Mouse (Mus musculus) limb, embryonic 14.5 days (tissue): Measurements from ENCODE around the gene Parl. TPM values are rescaled to one million over a fixed set of nuclear protein-coding genes. Genes with fewer than 3 reads are reported as not detected.
A peak's percentile ranks its signal among the peaks of the same experiment; 100 is the strongest.

ENCODE experiments used
- ATAC-seq: fragments of 200-750 bp; cut with Nextera tagmentation; 2 replicates; pipeline ENCODE4 v1.8.0; 2017; ENCODE audit warnings: low read depth, moderate number of reproducible peaks, moderate TSS enrichment; ENCODE audit not compliant: low FRiP score
- DNase-seq: peaks from one replicate; pipeline ENCODE4 v3.0.0-alpha.2; 2015; ENCODE audit warnings: low spot score
- H3K27ac ChIP-seq: fragments of 300-500 bp; sonication (generic); replicated peaks from 2 replicates; pipeline ENCODE4 v1.5.1; 2014; ENCODE audit warnings: low read depth, mild to moderate bottlenecking, low read length, moderate library complexity, mixed read lengths
- H3K27me3 ChIP-seq: fragments of 300-500 bp; sonication (generic); 2 replicates; pipeline ENCODE4 v1.6.1; 2014; ENCODE audit warnings: low read length, mixed read lengths; ENCODE audit not compliant: control insufficient read depth, insufficient read depth
- H3K36me3 ChIP-seq: fragments of 300-500 bp; sonication (generic); 2 replicates; pipeline ENCODE4 v1.6.1; 2014; ENCODE audit warnings: mild to moderate bottlenecking, low read length, moderate library complexity, mixed read lengths; ENCODE audit not compliant: control insufficient read depth, insufficient read depth
- H3K4me1 ChIP-seq: fragments of 300-500 bp; sonication (generic); 2 replicates; pipeline ENCODE4 v1.6.1; 2014; ENCODE audit warnings: antibody characterized with exemption, low read length, mixed read lengths; ENCODE audit not compliant: control insufficient read depth, insufficient read depth
- H3K4me2 ChIP-seq: fragments of 300-500 bp; sonication (generic); replicated peaks from 2 replicates; pipeline ENCODE4 v1.6.1; 2014; ENCODE audit warnings: low read depth, mild to moderate bottlenecking, low read length, moderate library complexity; ENCODE audit not compliant: severe bottlenecking
- H3K4me3 ChIP-seq: fragments of 300-500 bp; sonication (generic); replicated peaks from 2 replicates; pipeline ENCODE4 v1.5.1; 2014; ENCODE audit warnings: low read length
- H3K9ac ChIP-seq: fragments of 300-500 bp; sonication (generic); 2 replicates; pipeline ENCODE4 v1.6.1; 2014; ENCODE audit warnings: mild to moderate bottlenecking, low read depth, low read length, moderate library complexity; ENCODE audit not compliant: severe bottlenecking
- H3K9me3 ChIP-seq: fragments of 300-500 bp; sonication (generic); 2 replicates; pipeline ENCODE4 v1.6.1; 2016; ENCODE audit warnings: low read length; ENCODE audit not compliant: control insufficient read depth
- POLR2A ChIP-seq: fragments of 200-500 bp; IDR thresholded peaks from 2 replicates; pipeline ENCODE4 v1.8.0; 2012; ENCODE audit warnings: inconsistent platforms, mild to moderate bottlenecking, moderate library complexity, borderline replicate concordance; ENCODE audit not compliant: insufficient read depth, insufficient read length; ENCODE audit errors: extremely low read depth
- WGBS: fragments of 180-500 bp; shearing (Covaris S2); extraction: QIAGEN DNeasy Blood & Tissue Kit; methylation state at CpG from one replicate; pipeline ENCODE4 v1.1.7; 2014; 5-methylcytosine and 5-hydroxymethylcytosine counted together
- polyA plus RNA-seq, 2 experiments: library from polyadenylated mRNA; depleted of rRNA in 1 of 2; stranded (reverse) in 1 of 2; unstranded in 1 of 2; fragments of >200 nt; fragmentation: Nextera tagmentation in 1 of 2; extraction: Ambion mirVana in 1 of 2; gene quantifications; 2 replicates each; pipeline versions ENCODE4 v1.2.1 to v1.2.3; 2012 to 2014

The Parl gene
- polyA plus RNA-seq, 2 experiments = 69.0 to 89.8 TPM

DNA sequence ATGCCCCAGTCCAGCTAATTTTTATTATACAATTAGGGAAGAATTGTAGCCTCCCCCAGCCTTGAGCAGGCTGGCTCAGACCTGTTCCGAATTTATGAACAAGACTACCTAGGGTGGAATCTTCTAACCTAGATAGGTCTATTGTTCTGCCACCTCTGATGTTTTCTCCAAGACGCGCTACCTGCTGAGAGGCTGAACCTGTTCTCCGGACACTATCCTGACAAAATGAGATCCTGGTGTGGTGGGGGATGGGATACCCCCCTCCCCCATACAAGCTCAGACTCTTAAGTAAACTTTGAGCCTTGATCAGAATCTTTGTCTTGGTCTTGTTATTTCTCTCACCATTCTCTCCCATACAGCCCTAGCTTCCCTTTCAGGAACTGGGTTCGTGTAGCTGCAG, 44.3 kb downstream of the Parl start:
- no peak for DNase-seq
- no peaks in the 10 kb centered on the region for H3K9me3 ChIP-seq
- no peak overlapping the region for H3K4me3 ChIP-seq
- no peaks in the 10 kb centered on the region for H3K27me3 ChIP-seq
- no peak overlapping the region for H3K9ac ChIP-seq
- WGBS = 76% methylated on average over 5 of the region's 5 CpGs
- no peaks in the 10 kb centered on the region for H3K36me3 ChIP-seq
- H3K4me1 ChIP-seq = no peaks in the 10 kb centered on the region
- no peak overlapping the region for H3K27ac ChIP-seq
- no peak for TF ChIP-seq POLR2A
- ATAC-seq = no peak
- H3K4me2 ChIP-seq = no peak overlapping the region

DNA sequence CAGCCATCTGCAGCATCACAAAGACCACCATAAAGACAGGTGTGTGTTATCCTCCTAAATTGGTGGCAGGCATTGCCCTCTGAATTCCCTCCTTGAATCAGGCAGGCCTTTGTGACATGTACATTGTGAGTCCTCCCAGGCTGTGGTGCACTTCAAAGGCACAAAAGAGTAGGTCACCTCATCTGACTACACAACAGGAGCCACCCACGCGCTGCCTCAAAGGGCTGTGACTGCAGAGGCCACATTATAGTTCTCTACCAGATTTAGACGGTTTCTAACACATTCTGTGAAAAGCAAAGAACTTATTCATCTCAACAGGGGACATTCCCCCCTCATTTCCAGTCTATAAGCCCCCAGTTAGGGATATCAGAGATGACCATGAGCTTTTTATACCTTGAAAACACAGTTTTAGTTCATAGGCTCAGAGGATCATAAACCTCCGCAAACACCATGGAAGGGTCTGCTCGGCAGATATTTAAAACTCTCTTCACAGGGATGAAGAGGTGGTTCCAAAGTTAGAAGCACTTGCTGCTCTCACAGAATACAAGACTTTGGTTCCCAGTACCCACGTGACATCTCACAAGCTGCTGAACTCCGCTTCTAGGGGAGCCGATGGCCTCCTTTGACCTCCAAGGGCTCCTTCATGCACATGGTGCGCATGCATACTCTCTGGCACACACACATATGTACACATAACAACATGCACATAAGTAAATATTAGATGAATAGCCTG, 53.6 kb downstream of the Parl start:
- H3K27ac ChIP-seq = no peak overlapping the region
- H3K27me3 ChIP-seq = no peaks in the 10 kb centered on the region
- H3K9me3 ChIP-seq = no peaks in the 10 kb centered on the region
- no peak overlapping the region for H3K9ac ChIP-seq
- WGBS = 87% methylated on average over 9 of the region's 9 CpGs
- H3K4me3 ChIP-seq = no peak overlapping the region
- ATAC-seq (no peak), DNase-seq (no peak)
- TF ChIP-seq POLR2A = no peak
- H3K4me2 ChIP-seq = no peak overlapping the region
- H3K36me3 ChIP-seq = no peaks in the 10 kb centered on the region
- H3K4me1 ChIP-seq = no peaks in the 10 kb centered on the region

DNA sequence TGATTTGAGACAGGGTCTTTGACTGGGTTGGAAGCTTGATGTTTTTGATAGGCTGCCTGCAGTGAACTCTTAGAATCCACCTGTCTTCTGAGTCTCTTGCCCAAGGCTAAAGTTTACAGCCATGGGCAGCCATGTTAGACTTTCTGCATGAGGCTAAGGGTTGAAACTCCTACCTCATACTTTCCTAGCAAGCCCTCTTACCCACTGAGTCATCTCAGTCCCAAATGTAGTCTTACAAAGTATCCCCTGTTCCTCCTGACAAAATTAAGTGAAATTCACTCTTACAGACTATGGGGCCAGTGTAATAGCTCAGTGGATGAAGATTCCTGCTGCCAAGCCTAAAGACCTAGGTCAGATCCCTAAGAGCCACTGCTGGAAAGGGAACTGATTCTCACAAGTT, 55.1 kb downstream of the Parl start:
- TF ChIP-seq POLR2A = no peak

DNA sequence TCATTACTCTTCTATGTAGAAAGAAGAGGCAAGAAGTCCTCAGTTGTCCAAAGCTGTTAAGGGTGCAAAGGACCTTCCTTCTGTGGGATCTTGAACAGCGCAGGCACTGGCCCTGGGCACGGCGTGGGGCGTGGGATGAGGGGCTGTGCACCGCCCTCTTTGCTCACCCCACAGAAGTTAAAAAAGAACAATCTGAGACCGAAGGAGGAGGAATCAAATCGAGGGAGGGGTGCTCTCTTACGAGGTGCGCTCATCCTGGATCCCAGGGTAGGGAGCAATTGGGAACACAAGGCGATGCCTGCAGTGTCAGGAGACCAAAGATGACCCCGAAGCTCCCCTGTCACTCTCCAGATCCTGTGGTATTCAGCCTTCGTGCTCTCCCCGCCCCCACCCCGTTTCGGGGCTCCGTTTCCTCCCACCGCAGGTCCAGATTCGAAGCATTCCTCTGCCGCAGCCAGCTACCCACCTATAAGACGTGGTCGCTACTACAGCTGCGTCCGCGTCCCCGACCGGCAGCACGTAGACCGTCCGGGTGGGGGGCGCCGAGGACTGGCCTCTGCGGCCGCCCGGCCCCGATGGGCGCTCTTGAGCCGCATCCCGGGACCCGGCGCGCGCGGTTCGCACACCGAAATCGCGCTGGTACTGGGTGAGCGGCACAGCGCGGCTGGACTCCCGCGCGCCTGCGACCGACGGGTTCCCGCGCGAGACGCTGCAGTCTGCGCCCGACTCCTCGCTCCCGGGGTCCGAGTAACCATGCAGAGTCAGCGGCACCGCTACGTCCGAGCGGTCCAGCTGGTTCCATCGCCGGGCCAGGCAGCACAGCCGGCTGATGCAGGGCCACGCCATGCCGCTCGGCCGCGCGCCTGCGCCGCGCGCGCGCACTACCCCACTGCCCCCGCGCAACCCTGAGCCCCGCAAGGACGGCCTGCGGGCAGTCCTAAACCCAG, 61.4 kb downstream of the Parl start, which contains the start of gene Map6d1:
Map6d1 (minus strand) TSS at position 891 of the 947 bp plus-strand sequence.
- no peaks in the 10 kb centered on the region for H3K36me3 ChIP-seq
- peak within 1 kb of the TSS; percentile 75 for H3K9ac ChIP-seq
- H3K27me3 ChIP-seq = no peaks in the 10 kb centered on the region
- H3K4me1 ChIP-seq = no peaks in the 10 kb centered on the region
- DNase-seq (peak; percentile 8), ATAC-seq (peak; percentile 73)
- no peaks in the 10 kb centered on the region for H3K9me3 ChIP-seq
- no peak within 1 kb of the TSS for H3K27ac ChIP-seq
- H3K4me2 ChIP-seq = peak within 1 kb of the TSS; percentile 86
- TF ChIP-seq POLR2A = 0 out of 2 replicates have a peak, but pooled peaks have one; percentile 60
- WGBS = 2% methylated on average over 74 of the region's 90 CpGs
- peak within 1 kb of the TSS; percentile 75 for H3K4me3 ChIP-seq

More for the DNA sequence above, 55.1 kb downstream of the Parl start:
- Histone ChIP-seq H3K4me1 (no peaks in the 10 kb centered on the region), H3K36me3 (no peaks in the 10 kb centered on the region), H3K27ac (no peak overlapping the region), H3K27me3 (no peaks in the 10 kb centered on the region), H3K9ac (no peak overlapping the region), H3K9me3 (no peaks in the 10 kb centered on the region), H3K4me2 (no peak overlapping the region), H3K4me3 (no peak overlapping the region)
- ATAC-seq = no peak
- DNase-seq = no peak

DNA sequence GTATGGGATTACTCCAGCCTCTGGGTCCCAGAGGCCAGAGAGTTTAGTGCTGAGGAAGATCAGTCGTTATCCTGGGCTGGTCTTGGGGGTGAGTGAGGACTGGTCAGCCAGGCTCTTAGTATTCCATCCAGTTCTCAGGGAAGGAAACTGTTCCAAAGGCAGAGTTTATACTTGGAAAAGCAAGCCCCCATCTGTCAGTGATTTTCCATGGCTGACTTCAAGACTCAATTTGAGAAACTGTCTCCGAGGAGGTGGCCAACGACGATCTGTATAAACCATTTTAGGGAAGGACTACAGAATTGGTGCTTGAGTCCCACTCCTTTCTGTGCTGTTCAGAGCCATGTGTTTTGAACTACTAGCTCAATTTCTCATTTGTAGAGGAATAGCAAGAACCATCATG, 63.5 kb downstream of the Parl start:
- WGBS = 81% methylated on average over 4 of the region's 4 CpGs
- no peak for ATAC-seq
- peaks cover 2% of the 10 kb centered on the region; the same call in 1 of the 2 replicates for H3K36me3 ChIP-seq

More for the DNA sequence above, 63.5 kb downstream of the Parl start:
- H3K9me3 ChIP-seq = no peaks in the 10 kb centered on the region
- H3K4me3 ChIP-seq = no peak overlapping the region
- no peak overlapping the region for H3K27ac ChIP-seq
- no peaks in the 10 kb centered on the region for H3K27me3 ChIP-seq
- H3K4me2 ChIP-seq = no peak overlapping the region
- no peak overlapping the region for H3K9ac ChIP-seq
- TF ChIP-seq POLR2A = no peak
- no peak for DNase-seq
- H3K4me1 ChIP-seq = no peaks in the 10 kb centered on the region
